In genomic region chr11:58103697-58104306, GRCm38 (mm10) we compare ENCODE assay signal across 1 mouse cellular context.
TF ChIP-seq lines count a peak whose summit lies in the region.

TSS of gene Cnot8 (plus strand) at chr11:58104153.

TF ChIP-seq in MEL, 35 proteins besides CTCF, POLR2A, EP300 and RAD21 (continued from another document):
- no peak for TF ChIP-seq BHLHE40 (IDR thresholded peaks at IDR 0.05; ENCODE audit: borderline replicate concordance, low read depth, low read length)
- no peak for TF ChIP-seq GATA1 (IDR thresholded peaks at IDR 0.05; ENCODE audit: low read depth, low read length)
- TF ChIP-seq USF1 (IDR thresholded peaks at IDR 0.05; ENCODE audit: low read depth, low read length) = 0 out of 2 replicates have a peak, but pooled peaks have one; percentile 49
- 0 out of 2 replicates have a peak, but pooled peaks have one; percentile 54 for TF ChIP-seq MEF2A (IDR thresholded peaks at IDR 0.05; ENCODE audit: extremely low read depth, insufficient replicate concordance, low read depth, low read length, poor library complexity, severe bottlenecking)
- peak; percentile 86 for TF ChIP-seq MAX (IDR thresholded peaks at IDR 0.05; ENCODE audit: low read length)
